Mouse (Mus musculus) monocyte, adult 59 days (primary cell): ENCODE data around the gene Fgd2. TPM values are rescaled to one million over a fixed set of nuclear protein-coding genes. Genes with fewer than 3 reads are reported as not detected.

Source experiments
- total RNA-seq, 2 experiments: library from RNA; stranded (reverse); gene quantifications; one replicate each; pipeline ENCODE4 v1.2.4; 2023

Fgd2 gene
- total RNA-seq: 100 to 1,000 TPM; 194 to 212 TPM

GRCm38 (mm10) chr17:29360761-29361221 is at the start of gene Fgd2:
TSS of gene Fgd2 (plus strand) at chr17:29360914.

GRCm38 (mm10) chr17:29317380-29317779 is 43.3 kb upstream of the Fgd2 start, which contains the start of gene Pi16:
TSS of gene Pi16 (plus strand) at chr17:29317680.

GRCm38 (mm10) chr17:29347645-29348256 is 13.0 kb upstream of the Fgd2 start, which contains the start of gene Mtch1:
TSS of gene Mtch1 (minus strand) at chr17:29347934.

Other genes starting within 250 kb of the Fgd2 start
- 10 to 100 TPM; 19.2 to 34.7 TPM for gene Rab44, start 246.8 kb upstream of the Fgd2 start, total RNA-seq
- under 1 TPM; 0.06 to 0.10 TPM for gene Cpne5, start 122.7 kb upstream of the Fgd2 start, total RNA-seq
- 1 to 10 TPM; 6.7 to 9.2 TPM for gene Ppil1, start 96.7 kb upstream of the Fgd2 start, total RNA-seq
- gene BC004004, start 92.1 kb upstream of the Fgd2 start, total RNA-seq: 10 to 100 TPM; 60.0 to 73.2 TPM
- gene Pi16, start 43.2 kb upstream of the Fgd2 start, total RNA-seq: 10 to 100 TPM; 53.3 to 59.4 TPM
- gene Mtch1, start 13.0 kb upstream of the Fgd2 start, total RNA-seq: 10 to 100 TPM; 92.5 to 99.1 TPM
- 1,000 to 10,000 TPM; 1,228 to 1,267 TPM for gene Pim1, start 129.8 kb downstream of the Fgd2 start, total RNA-seq
- not detected for gene Gm17657, start 188.7 kb downstream of the Fgd2 start, total RNA-seq
- 10 to 100 TPM; 14.0 to 16.3 TPM for gene Tbc1d22b, start 188.9 kb downstream of the Fgd2 start, total RNA-seq
- gene Tmem217, start 191.5 kb downstream of the Fgd2 start, total RNA-seq: not detected